Mouse (Mus musculus): ENCODE measurements around the gene Btn2a2.

Gene Btn2a2

GRCm38 (mm10) chr13:23495526-23495925, 6.9 kb upstream of the Btn2a2 start:
- no peak for DNase-seq

GRCm38 (mm10) chr13:23491990-23492389, 3.3 kb upstream of the Btn2a2 start:
- DNase-seq = no peak

- DNase-seq = no peak
Observed at GRCm38 (mm10) chr13:23491263-23491662, 2.6 kb upstream of the Btn2a2 start.

- no peak for DNase-seq
Observed at GRCm38 (mm10) chr13:23490863-23491262, 2.2 kb upstream of the Btn2a2 start.

- no peak for DNase-seq
Observed at GRCm38 (mm10) chr13:23485271-23485670, 3.4 kb downstream of the Btn2a2 start.

GRCm38 (mm10) chr13:23483153-23483552, 5.5 kb downstream of the Btn2a2 start:
- DNase-seq = no peak

- peak; percentile 20 for DNase-seq
Observed at GRCm38 (mm10) chr13:23475658-23476057, 13.0 kb downstream of the Btn2a2 start.

- DNase-seq = peak; percentile 59 to 68
Observed at GRCm38 (mm10) chr13:23466911-23467310, 21.7 kb downstream of the Btn2a2 start.

- no peak for DNase-seq
Observed at GRCm38 (mm10) chr13:23466306-23466705, 22.4 kb downstream of the Btn2a2 start.

GRCm38 (mm10) chr13:23465600-23466109, 23.0 kb downstream of the Btn2a2 start, which contains the start of gene Btn1a1:
Btn1a1 (minus strand) TSS chr13:23465901.
- no peak for DNase-seq

- peak in 1 of 2 experiments; percentile 12 for DNase-seq
Observed at GRCm38 (mm10) chr13:23464841-23465366, 23.8 kb downstream of the Btn2a2 start.

- peak; percentile 45 to 53 for DNase-seq
Observed at GRCm38 (mm10) chr13:23464224-23464637, 24.4 kb downstream of the Btn2a2 start.

- peak; percentile 79 to 82 for DNase-seq
Observed at GRCm38 (mm10) chr13:23463381-23464223, 25.1 kb downstream of the Btn2a2 start.

- no peak for DNase-seq
Observed at GRCm38 (mm10) chr13:23462669-23463068, 26.0 kb downstream of the Btn2a2 start.

- DNase-seq = no peak
Observed at GRCm38 (mm10) chr13:23462063-23462462, 26.6 kb downstream of the Btn2a2 start.

GRCm38 (mm10) chr13:23459264-23459846, 29.3 kb downstream of the Btn2a2 start:
- no peak for DNase-seq

GRCm38 (mm10) chr13:23453926-23454325, 34.7 kb downstream of the Btn2a2 start:
- DNase-seq = peak in 1 of 2 experiments; percentile 32

- DNase-seq = peak; percentile 78 to 85
Observed at GRCm38 (mm10) chr13:23453362-23453862, 35.2 kb downstream of the Btn2a2 start.

GRCm38 (mm10) chr13:23450398-23450797, 38.3 kb downstream of the Btn2a2 start:
- DNase-seq = peak; percentile 84 to 87

- DNase-seq = peak; percentile 67 to 78
Observed at GRCm38 (mm10) chr13:23449235-23450095, 39.2 kb downstream of the Btn2a2 start.

GRCm38 (mm10) chr13:23448758-23449157, 39.9 kb downstream of the Btn2a2 start:
- DNase-seq = no peak

- DNase-seq = peak; percentile 85 to 89
Observed at GRCm38 (mm10) chr13:23446498-23446952, 42.1 kb downstream of the Btn2a2 start.

All from kidney, postnatal 4 days (tissue).